Mouse (Mus musculus) limb, embryonic 14.5 days (tissue): ENCODE data around the gene Ugt2a3. TPM values are rescaled to one million over a fixed set of nuclear protein-coding genes. Genes with fewer than 3 reads are reported as not detected.
"Not testable (repeated sequence)": the region's sequence is repeated elsewhere in the genome, so short reads cannot be mapped to it uniquely, and the experiment has no call there.

Experiments
- ATAC-seq: fragments of 200-750 bp; cut with Nextera tagmentation; 2 replicates; pipeline ENCODE4 v1.8.0; 2017; ENCODE audit warnings: low read depth, moderate number of reproducible peaks, moderate TSS enrichment; ENCODE audit not compliant: low FRiP score
- DNase-seq: peaks from one replicate; pipeline ENCODE4 v3.0.0-alpha.2; 2015; ENCODE audit warnings: low spot score
- H3K27ac ChIP-seq: fragments of 300-500 bp; sonication (generic); replicated peaks from 2 replicates; pipeline ENCODE4 v1.5.1; 2014; ENCODE audit warnings: low read depth, mild to moderate bottlenecking, low read length, moderate library complexity, mixed read lengths
- H3K27me3 ChIP-seq: fragments of 300-500 bp; sonication (generic); 2 replicates; pipeline ENCODE4 v1.6.1; 2014; ENCODE audit warnings: low read length, mixed read lengths; ENCODE audit not compliant: control insufficient read depth, insufficient read depth
- H3K36me3 ChIP-seq: fragments of 300-500 bp; sonication (generic); 2 replicates; pipeline ENCODE4 v1.6.1; 2014; ENCODE audit warnings: mild to moderate bottlenecking, low read length, moderate library complexity, mixed read lengths; ENCODE audit not compliant: control insufficient read depth, insufficient read depth
- H3K4me1 ChIP-seq: fragments of 300-500 bp; sonication (generic); 2 replicates; pipeline ENCODE4 v1.6.1; 2014; ENCODE audit warnings: antibody characterized with exemption, low read length, mixed read lengths; ENCODE audit not compliant: control insufficient read depth, insufficient read depth
- H3K4me2 ChIP-seq: fragments of 300-500 bp; sonication (generic); replicated peaks from 2 replicates; pipeline ENCODE4 v1.6.1; 2014; ENCODE audit warnings: low read depth, mild to moderate bottlenecking, low read length, moderate library complexity; ENCODE audit not compliant: severe bottlenecking
- H3K4me3 ChIP-seq: fragments of 300-500 bp; sonication (generic); replicated peaks from 2 replicates; pipeline ENCODE4 v1.5.1; 2014; ENCODE audit warnings: low read length
- H3K9ac ChIP-seq: fragments of 300-500 bp; sonication (generic); 2 replicates; pipeline ENCODE4 v1.6.1; 2014; ENCODE audit warnings: mild to moderate bottlenecking, low read depth, low read length, moderate library complexity; ENCODE audit not compliant: severe bottlenecking
- H3K9me3 ChIP-seq: fragments of 300-500 bp; sonication (generic); 2 replicates; pipeline ENCODE4 v1.6.1; 2016; ENCODE audit warnings: low read length; ENCODE audit not compliant: control insufficient read depth
- POLR2A ChIP-seq: fragments of 200-500 bp; IDR thresholded peaks from 2 replicates; pipeline ENCODE4 v1.8.0; 2012; ENCODE audit warnings: inconsistent platforms, mild to moderate bottlenecking, moderate library complexity, borderline replicate concordance; ENCODE audit not compliant: insufficient read depth, insufficient read length; ENCODE audit errors: extremely low read depth
- WGBS: fragments of 180-500 bp; shearing (Covaris S2); extraction: QIAGEN DNeasy Blood & Tissue Kit; methylation state at CpG from one replicate; pipeline ENCODE4 v1.1.7; 2014; 5-methylcytosine and 5-hydroxymethylcytosine counted together
- polyA plus RNA-seq, 2 experiments: library from polyadenylated mRNA; depleted of rRNA in 1 of 2; stranded (reverse) in 1 of 2; unstranded in 1 of 2; fragments of >200 nt; fragmentation: Nextera tagmentation in 1 of 2; extraction: Ambion mirVana in 1 of 2; gene quantifications; 2 replicates each; pipeline versions ENCODE4 v1.2.1 to v1.2.3; 2012 to 2014

The Ugt2a3 gene
- not detected in 2 replicates for polyA plus RNA-seq (2012; rRNA removed)
- not detected in 2 replicates for polyA plus RNA-seq (2014; fragmentation: Nextera tagmentation; extraction: Ambion mirVana)

- Histone ChIP-seq H3K4me2 (no peak within 1 kb of the TSS), H3K9ac (no peak within 1 kb of the TSS), H3K36me3 (no peaks in the 10 kb centered on the region), H3K4me3 (no peak within 1 kb of the TSS), H3K4me1 (no peaks in the 10 kb centered on the region), H3K27ac (no peak within 1 kb of the TSS), H3K9me3 (no peaks in the 10 kb centered on the region), H3K27me3 (no peaks in the 10 kb centered on the region)
- TF ChIP-seq POLR2A, result no peak
- DNase-seq (no peak), ATAC-seq (no peak)
- 74% methylated on average over 11 of the region's 11 CpGs for WGBS
These were observed at the start of gene Ugt2a3 for GRCm38 (mm10) chr5:87336961-87337697. TSS of gene Ugt2a3 (minus strand) at chr5:87337195.

DNA sequence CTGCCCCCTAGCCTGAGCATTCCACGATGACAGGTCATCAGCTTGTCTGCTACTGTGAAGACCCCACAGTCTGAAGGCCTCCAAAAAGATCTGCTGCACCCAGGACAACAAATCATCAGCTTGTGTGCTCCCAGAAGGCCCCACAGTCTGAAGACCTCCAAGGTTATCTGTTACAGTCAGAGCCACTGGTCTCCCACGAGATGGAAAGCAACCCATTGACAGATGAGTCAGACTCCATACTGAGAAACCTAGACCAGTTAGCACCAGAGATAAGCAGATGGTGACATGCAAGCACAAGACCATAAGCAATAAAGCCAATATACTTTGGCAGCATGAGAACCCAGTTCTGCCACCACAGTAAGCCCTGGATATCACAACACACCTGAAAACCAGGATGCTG lies 43.2 kb upstream of the Ugt2a3 start:
- Histone ChIP-seq H3K9ac (no peak overlapping the region), H3K4me1 (no peaks in the 10 kb centered on the region), H3K4me3 (no peak overlapping the region), H3K4me2 (no peak overlapping the region), H3K36me3 (no peaks in the 10 kb centered on the region), H3K27me3 (no peaks in the 10 kb centered on the region), H3K9me3 (no peaks in the 10 kb centered on the region), H3K27ac (no peak overlapping the region)
- ATAC-seq (no peak), DNase-seq (no peak)
- WGBS, result 76% methylated on average over 2 of the region's 2 CpGs
- no peak for TF ChIP-seq POLR2A

DNA sequence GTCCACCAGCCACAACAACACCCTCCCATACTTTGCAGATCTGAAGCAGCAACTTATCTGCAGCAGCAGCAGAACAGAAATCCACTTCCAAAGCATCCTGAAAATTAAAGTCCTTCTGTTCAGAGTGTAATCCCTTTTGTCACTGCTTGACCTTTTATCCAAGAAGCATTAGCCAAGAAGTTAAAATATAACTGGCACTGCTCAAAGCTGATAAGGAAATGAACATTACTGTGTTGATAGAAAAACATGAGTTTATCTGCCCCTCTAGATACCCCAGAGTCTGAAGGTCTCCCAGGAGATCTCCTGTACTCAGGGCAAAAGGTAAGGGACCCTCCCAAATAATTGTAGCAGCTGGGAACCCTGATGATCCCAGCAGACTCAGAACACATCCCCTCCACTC lies 42.8 kb upstream of the Ugt2a3 start:
- Histone ChIP-seq H3K36me3 (no peaks in the 10 kb centered on the region), H3K27ac (no peak overlapping the region), H3K27me3 (no peaks in the 10 kb centered on the region), H3K4me2 (no peak overlapping the region), H3K9ac (no peak overlapping the region), H3K4me3 (no peak overlapping the region), H3K9me3 (no peaks in the 10 kb centered on the region), H3K4me1 (no peaks in the 10 kb centered on the region)
- no peak for TF ChIP-seq POLR2A
- ATAC-seq (no peak), DNase-seq (no peak)

DNA sequence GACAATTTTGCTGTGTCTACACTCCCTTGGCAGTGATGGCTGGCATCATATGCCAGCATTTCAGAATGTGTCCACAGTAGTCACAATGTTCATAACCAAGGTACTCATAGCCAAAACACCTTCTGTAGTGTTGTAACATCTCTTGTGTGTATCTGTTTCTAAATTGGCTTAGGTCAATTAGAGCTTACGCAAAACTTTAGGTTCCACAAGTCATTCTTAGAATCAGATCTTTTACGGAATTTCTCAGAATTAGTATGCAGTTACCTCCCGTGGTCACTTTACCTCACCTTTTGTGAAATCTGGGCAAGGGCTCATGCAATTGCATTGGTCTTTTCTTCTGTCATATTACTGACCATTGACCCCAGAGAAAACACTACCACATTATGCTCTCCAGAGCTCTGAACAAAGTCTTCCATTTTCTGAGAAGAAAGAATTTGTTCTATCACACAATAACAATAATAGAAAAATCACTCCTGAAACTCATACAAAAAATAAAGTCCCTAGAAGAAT lies 38.9 kb upstream of the Ugt2a3 start:
- Histone ChIP-seq H3K4me1 (no peaks in the 10 kb centered on the region), H3K9ac (no peak overlapping the region), H3K36me3 (no peaks in the 10 kb centered on the region), H3K4me3 (no peak overlapping the region), H3K4me2 (no peak overlapping the region), H3K27me3 (no peaks in the 10 kb centered on the region), H3K9me3 (no peaks in the 10 kb centered on the region), H3K27ac (no peak overlapping the region)
- DNase-seq (no peak), ATAC-seq (no peak)
- whole genome bisulfite sequencing, result 90% methylated on average over 3 of the region's 3 CpGs
- no peak for TF ChIP-seq POLR2A

- DNase-seq (no peak), ATAC-seq (no peak)
- no peaks in the 10 kb centered on the region for H3K36me3 ChIP-seq
- H3K27ac ChIP-seq, result no peak overlapping the region
- TF ChIP-seq POLR2A, result no peak
- H3K9me3 ChIP-seq, result no peaks in the 10 kb centered on the region
- whole genome bisulfite sequencing, result 71% methylated on average over 1 of the region's 1 CpGs
- no peak overlapping the region for H3K9ac ChIP-seq
- no peak overlapping the region for H3K4me3 ChIP-seq
- no peak overlapping the region for H3K4me2 ChIP-seq
- H3K27me3 ChIP-seq, result no peaks in the 10 kb centered on the region
- H3K4me1 ChIP-seq, result no peaks in the 10 kb centered on the region
These were observed 36.5 kb upstream of the Ugt2a3 start for GRCm38 (mm10) chr5:87373502-87373863.

- DNase-seq, H3K9ac ChIP-seq, H3K4me1 ChIP-seq, H3K27ac ChIP-seq, H3K4me3 ChIP-seq, H3K4me2 ChIP-seq, H3K36me3 ChIP-seq, H3K27me3 ChIP-seq, H3K9me3 ChIP-seq, ATAC-seq: not testable (repeated sequence)
- 67% methylated on average over 4 of the region's 4 CpGs for WGBS
These were observed 36.0 kb upstream of the Ugt2a3 start for GRCm38 (mm10) chr5:87372788-87373501.
